Mouse (Mus musculus): ENCODE measurements around the gene Map1b. TPM values are rescaled to one million over a fixed set of nuclear protein-coding genes. Genes with fewer than 3 reads are reported as not detected.

Gene Map1b
- total RNA-seq, 1 experiment = 21.2 TPM

DNA sequence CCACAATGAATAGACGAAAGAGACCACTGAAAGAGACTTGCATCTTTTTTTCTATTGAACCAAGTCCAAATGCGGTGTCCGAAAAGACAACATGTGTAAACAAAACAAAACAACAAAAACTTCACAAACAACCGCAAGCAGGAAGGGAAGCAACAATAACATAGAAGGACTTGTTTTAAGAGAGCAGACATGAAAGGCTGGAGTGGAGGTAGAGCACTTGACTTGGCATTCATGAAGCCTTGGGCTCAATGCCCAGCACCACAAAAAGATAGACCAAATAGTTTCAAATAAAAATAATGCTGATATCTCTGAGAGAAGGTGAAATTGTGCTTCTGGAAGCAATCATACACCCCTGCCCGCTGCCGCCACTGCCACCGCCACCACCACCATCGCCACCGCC is 30.5 kb downstream of the Map1b start:
- DNase-seq (ENCODE audit: low read depth, low spot score) = no peak
- peaks cover 2% of the 10 kb centered on the region; the same call in 1 of the 2 replicates for H3K36me3 ChIP-seq (ENCODE audit: control insufficient read depth, insufficient read depth, low read length, poor library complexity, severe bottlenecking)
- in situ Hi-C loops (cut with MboI; ENCODE audit: low sequenced_read_pairs in 2 of 2, unreplicated experiment in 2 of 2) = no loop called here
- TF ChIP-seq CHD2 (IDR thresholded peaks at IDR 0.05; ENCODE audit: low read depth, low read length) = no peak
- TF ChIP-seq HCFC1 (IDR thresholded peaks at IDR 0.05; ENCODE audit: borderline replicate concordance, insufficient read depth, low read length) = no peak
- no peak for TF ChIP-seq ZC3H11A (IDR thresholded peaks at IDR 0.05; ENCODE audit: borderline replicate concordance, low read depth, low read length)
- no peak for TF ChIP-seq ZNF384 (IDR thresholded peaks at IDR 0.05; ENCODE audit: low read depth, low read length)
- no peak for TF ChIP-seq MAFK (IDR thresholded peaks at IDR 0.05; ENCODE audit: insufficient read depth, low read depth, low read length)
- H3K9me3 ChIP-seq (ENCODE audit: control insufficient read depth, insufficient read depth, low read depth, low read length) = no peaks in the 10 kb centered on the region
- peaks cover 0 to 5% of the 10 kb centered on the region in 2 experiments; a peak in 1 of 4 replicates for H3K4me1 ChIP-seq (ENCODE audit: control insufficient read depth in 2 of 2, insufficient read depth in 2 of 2, low read length in 2 of 2, poor library complexity in 1 of 2)
- no peak overlapping the region for H3K9ac ChIP-seq (ENCODE audit: insufficient read depth, low read depth, low read length, poor library complexity, severe bottlenecking)
- no peak overlapping the region for H3K27ac ChIP-seq (ENCODE audit: insufficient read depth, low read depth, low read length, poor library complexity, severe bottlenecking)
- H3K4me3 ChIP-seq (ENCODE audit: insufficient read depth in 1 of 2, low read depth in 1 of 2, low read length in 2 of 2, poor library complexity in 1 of 2, severe bottlenecking in 1 of 2) = no peak overlapping the region

DNA sequence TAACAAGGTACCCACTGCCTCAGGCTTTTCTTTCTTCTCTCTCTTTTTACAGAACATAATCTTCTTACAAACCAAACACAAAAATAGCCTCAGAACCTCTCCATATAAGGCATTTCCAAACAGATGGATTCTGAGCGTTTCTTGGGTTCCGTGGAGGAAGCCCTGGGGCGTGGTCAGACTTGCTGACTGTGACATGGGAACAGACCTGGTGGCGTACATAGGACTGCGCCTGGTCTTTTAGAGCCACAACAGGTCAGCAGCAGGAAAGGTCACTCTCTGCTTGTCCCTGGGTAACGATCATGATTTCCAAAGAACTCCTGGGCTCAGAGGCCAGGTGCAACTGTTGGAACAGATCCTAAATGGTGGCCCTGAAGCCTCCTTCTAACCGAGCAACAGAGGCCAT is 31.0 kb downstream of the Map1b start:
- peaks cover 2% of the 10 kb centered on the region; the same call in 1 of the 2 replicates for H3K36me3 ChIP-seq (ENCODE audit: control insufficient read depth, insufficient read depth, low read length, poor library complexity, severe bottlenecking)
- in situ Hi-C loops (cut with MboI; ENCODE audit: low sequenced_read_pairs in 2 of 2, unreplicated experiment in 2 of 2) = no loop called here

DNA sequence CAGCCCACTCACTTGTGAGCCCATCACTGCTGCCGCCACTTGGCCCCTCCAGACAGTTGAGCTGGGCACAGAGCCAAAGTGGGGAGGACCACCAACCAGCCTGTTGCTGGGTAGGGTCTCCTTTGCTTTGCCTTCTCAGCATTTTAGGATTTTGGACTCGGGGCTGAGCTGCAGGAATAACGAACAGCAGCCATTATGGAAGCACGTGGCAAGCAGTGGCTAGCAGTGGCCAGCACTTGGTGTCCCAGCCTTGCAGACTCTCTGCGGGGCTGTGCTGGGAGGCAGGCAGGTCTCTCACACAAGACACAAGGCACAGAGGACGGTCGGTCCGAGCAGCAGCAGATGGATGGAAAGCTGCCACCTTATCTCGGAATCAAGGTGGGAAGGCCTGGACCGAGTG is 31.4 kb downstream of the Map1b start:
- no peaks in the 10 kb centered on the region for H3K9me3 ChIP-seq (ENCODE audit: control insufficient read depth, insufficient read depth, low read depth, low read length)
- in situ Hi-C loops (cut with MboI; ENCODE audit: low sequenced_read_pairs in 2 of 2, unreplicated experiment in 2 of 2) = no loop called here

More for the DNA sequence above, 31.0 kb downstream of the Map1b start:
- Histone ChIP-seq H3K4me1 (ENCODE audit: control insufficient read depth in 2 of 2, insufficient read depth in 2 of 2, low read length in 2 of 2, poor library complexity in 1 of 2) (peaks cover 0 to 5% of the 10 kb centered on the region in 2 experiments; a peak in 1 of 4 replicates), H3K9ac (ENCODE audit: insufficient read depth, low read depth, low read length, poor library complexity, severe bottlenecking) (no peak overlapping the region), H3K4me3 (ENCODE audit: insufficient read depth in 1 of 2, low read depth in 1 of 2, low read length in 2 of 2, poor library complexity in 1 of 2, severe bottlenecking in 1 of 2) (no peak overlapping the region), H3K9me3 (ENCODE audit: control insufficient read depth, insufficient read depth, low read depth, low read length) (no peaks in the 10 kb centered on the region), H3K27ac (ENCODE audit: insufficient read depth, low read depth, low read length, poor library complexity, severe bottlenecking) (no peak overlapping the region)
- TF ChIP-seq ZNF384 (IDR thresholded peaks at IDR 0.05; ENCODE audit: low read depth, low read length) (no peak), CHD2 (IDR thresholded peaks at IDR 0.05; ENCODE audit: low read depth, low read length) (no peak), MAFK (IDR thresholded peaks at IDR 0.05; ENCODE audit: insufficient read depth, low read depth, low read length) (no peak), ZC3H11A (IDR thresholded peaks at IDR 0.05; ENCODE audit: borderline replicate concordance, low read depth, low read length) (no peak), HCFC1 (IDR thresholded peaks at IDR 0.05; ENCODE audit: borderline replicate concordance, insufficient read depth, low read length) (no peak)
- DNase-seq (ENCODE audit: low read depth, low spot score) = no peak

DNA sequence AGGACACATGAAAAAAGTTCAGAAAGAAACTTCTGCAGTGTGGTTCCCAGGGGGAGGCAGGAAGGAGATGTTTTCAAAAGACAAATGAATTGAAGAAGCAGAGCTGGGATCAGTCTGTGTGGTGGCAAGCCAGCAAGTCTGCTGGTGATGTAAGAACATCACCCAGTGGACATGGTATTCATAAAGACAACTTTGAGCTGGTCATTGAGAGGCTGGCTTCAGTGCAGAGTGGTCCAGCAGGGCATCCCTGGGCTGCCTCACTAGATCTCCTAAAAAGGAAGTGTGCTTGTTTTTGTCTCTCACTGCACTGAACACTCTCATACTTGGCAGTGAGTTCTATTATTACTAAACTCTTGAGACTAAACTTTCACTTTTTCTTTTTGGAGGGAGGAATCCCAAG is 32.9 kb downstream of the Map1b start:
- Histone ChIP-seq H3K4me1 (ENCODE audit: control insufficient read depth in 2 of 2, insufficient read depth in 2 of 2, low read length in 2 of 2, poor library complexity in 1 of 2) (peaks cover 0 to 5% of the 10 kb centered on the region in 2 experiments; a peak in 1 of 4 replicates), H3K4me3 (ENCODE audit: insufficient read depth in 1 of 2, low read depth in 1 of 2, low read length in 2 of 2, poor library complexity in 1 of 2, severe bottlenecking in 1 of 2) (no peak overlapping the region), H3K9ac (ENCODE audit: insufficient read depth, low read depth, low read length, poor library complexity, severe bottlenecking) (no peak overlapping the region), H3K27ac (ENCODE audit: insufficient read depth, low read depth, low read length, poor library complexity, severe bottlenecking) (no peak overlapping the region), H3K36me3 (ENCODE audit: control insufficient read depth, insufficient read depth, low read length, poor library complexity, severe bottlenecking) (peaks cover 5% of the 10 kb centered on the region; the same call in 1 of the 2 replicates), H3K9me3 (ENCODE audit: control insufficient read depth, insufficient read depth, low read depth, low read length) (no peaks in the 10 kb centered on the region)
- in situ Hi-C loops (cut with MboI; ENCODE audit: low sequenced_read_pairs in 2 of 2, unreplicated experiment in 2 of 2) = no loop called here
- TF ChIP-seq ZNF384 (IDR thresholded peaks at IDR 0.05; ENCODE audit: low read depth, low read length) (no peak), HCFC1 (IDR thresholded peaks at IDR 0.05; ENCODE audit: borderline replicate concordance, insufficient read depth, low read length) (no peak), MAFK (IDR thresholded peaks at IDR 0.05; ENCODE audit: insufficient read depth, low read depth, low read length) (no peak), ZC3H11A (IDR thresholded peaks at IDR 0.05; ENCODE audit: borderline replicate concordance, low read depth, low read length) (no peak), CHD2 (IDR thresholded peaks at IDR 0.05; ENCODE audit: low read depth, low read length) (no peak)
- DNase-seq (ENCODE audit: low read depth, low spot score) = no peak

More for the DNA sequence above, 31.4 kb downstream of the Map1b start:
- H3K9ac ChIP-seq (ENCODE audit: insufficient read depth, low read depth, low read length, poor library complexity, severe bottlenecking) = no peak overlapping the region
- no peak overlapping the region for H3K4me3 ChIP-seq (ENCODE audit: insufficient read depth in 1 of 2, low read depth in 1 of 2, low read length in 2 of 2, poor library complexity in 1 of 2, severe bottlenecking in 1 of 2)
- no peak for TF ChIP-seq MAFK (IDR thresholded peaks at IDR 0.05; ENCODE audit: insufficient read depth, low read depth, low read length)
- no peak for TF ChIP-seq ZC3H11A (IDR thresholded peaks at IDR 0.05; ENCODE audit: borderline replicate concordance, low read depth, low read length)
- no peak for TF ChIP-seq HCFC1 (IDR thresholded peaks at IDR 0.05; ENCODE audit: borderline replicate concordance, insufficient read depth, low read length)
- TF ChIP-seq CHD2 (IDR thresholded peaks at IDR 0.05; ENCODE audit: low read depth, low read length) = no peak
- no peak for TF ChIP-seq ZNF384 (IDR thresholded peaks at IDR 0.05; ENCODE audit: low read depth, low read length)
- H3K36me3 ChIP-seq (ENCODE audit: control insufficient read depth, insufficient read depth, low read length, poor library complexity, severe bottlenecking) = peaks cover 2% of the 10 kb centered on the region; the same call in 1 of the 2 replicates
- H3K27ac ChIP-seq (ENCODE audit: insufficient read depth, low read depth, low read length, poor library complexity, severe bottlenecking) = no peak overlapping the region
- peaks cover 0 to 5% of the 10 kb centered on the region in 2 experiments; a peak in 1 of 4 replicates for H3K4me1 ChIP-seq (ENCODE audit: control insufficient read depth in 2 of 2, insufficient read depth in 2 of 2, low read length in 2 of 2, poor library complexity in 1 of 2)
- no peak for DNase-seq (ENCODE audit: low read depth, low spot score)

All from ES-E14 (cell line).